Mouse (Mus musculus): ENCODE data around the gene Camk2g.

GRCm38 (mm10) chr14:20765642-20766258 lies 28.1 kb downstream of the Camk2g start:
- TF ChIP-seq CTCF (IDR thresholded peaks at IDR 0.05; ENCODE audit: extremely low read depth, insufficient read length, insufficient replicate concordance, low read depth, low read length) (peak; percentile 95; the same call in 1 of the 2 replicates), POLR2A (IDR thresholded peaks at IDR 0.05; ENCODE audit: low read depth, low read length) (no peak)
